Mouse (Mus musculus) ES-Bruce4 (cell line): ENCODE results near the gene Apoc4.

ENCODE experiments used
- CTCF ChIP-seq: IDR thresholded peaks from one replicate; pipeline ENCODE4 v1.8.1; 2011; ENCODE audit warnings: low read depth, low read length
- EP300 ChIP-seq: IDR thresholded peaks from 2 replicates; pipeline ENCODE4 v1.6.1; 2011; ENCODE audit warnings: low read depth, low read length; ENCODE audit not compliant: insufficient read depth
- POLR2A ChIP-seq: IDR thresholded peaks from one replicate; pipeline ENCODE4 v1.8.1; 2011; ENCODE audit warnings: low read length; ENCODE audit not compliant: insufficient read depth

DNA sequence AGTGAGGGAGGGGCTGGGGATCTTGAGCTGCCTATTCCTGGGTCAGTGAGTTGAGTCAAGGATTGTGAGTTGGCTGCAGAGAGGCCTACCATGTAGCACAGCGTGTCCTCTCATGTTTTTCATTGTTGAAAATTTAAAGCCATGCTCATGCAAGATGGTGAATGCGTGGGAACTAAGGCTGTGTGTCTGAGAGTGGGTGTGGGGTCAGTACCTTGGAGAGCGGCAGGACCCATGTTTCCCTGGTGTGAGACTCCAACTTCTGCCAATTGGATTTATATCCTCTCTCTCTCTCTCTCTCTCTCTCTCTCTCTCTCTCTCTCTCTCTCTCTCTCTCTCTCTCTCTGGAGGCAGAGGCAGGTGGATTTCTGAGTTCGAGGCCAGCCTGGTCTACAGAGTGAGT, 45.3 kb upstream of the Apoc4 start:
- TF ChIP-seq POLR2A (no peak), CTCF (no peak), EP300 (no peak)
